Mouse (Mus musculus) heart, postnatal 10 days (tissue): ENCODE data around the gene D5Ertd579e. TPM values are rescaled to one million over a fixed set of nuclear protein-coding genes. Genes with fewer than 3 reads are reported as not detected.

ENCODE experiments used
- DNase-seq, 2 experiments: peaks; one replicate each; pipeline ENCODE4 v3.0.0; 2021
- intact Hi-C: fragments of 180-260 bp; cut with DNase I; formaldehyde crosslinking; loops from one replicate; pipeline ENCODE4 v1.15.1; 2025
- total RNA-seq, 2 experiments: library from RNA; stranded (reverse); gene quantifications; 2 replicates each; pipeline ENCODE4 v1.2.3; 2021

Gene D5Ertd579e
- total RNA-seq, 2 experiments from 2014 or later = 93.6 to 97.2 TPM

- intact Hi-C loops = no loop called here
Measured at GRCm38 (mm10) chr5:36553886-36554285, 141.9 kb downstream of the D5Ertd579e start.

GRCm38 (mm10) chr5:36553056-36553606 lies 142.7 kb downstream of the D5Ertd579e start:
- intact Hi-C loops = no loop called here
- DNase-seq = no peak

More at GRCm38 (mm10) chr5:36553886-36554285, 141.9 kb downstream of the D5Ertd579e start:
- no peak for DNase-seq

GRCm38 (mm10) chr5:36552391-36552790 lies 143.4 kb downstream of the D5Ertd579e start:
- no peak for DNase-seq
- intact Hi-C loops = no loop called here

Other genes with a start within 250 kb of the D5Ertd579e start
- gene Grpel1, start 231.0 kb downstream of the D5Ertd579e start, total RNA-seq = 10 to 100 TPM; 60.6 to 62.4 TPM
- 10 to 100 TPM; 18.3 to 20.1 TPM for gene Tada2b, start 211.7 kb downstream of the D5Ertd579e start, total RNA-seq
- gene Ccdc96, start 211.4 kb downstream of the D5Ertd579e start, total RNA-seq = under 1 TPM; 0.14 to 0.22 TPM
- gene Tbc1d14, start 102.7 kb downstream of the D5Ertd579e start, total RNA-seq = 10 to 100 TPM; 19.4 to 22.8 TPM
- gene Bloc1s4, start 52.6 kb upstream of the D5Ertd579e start, total RNA-seq = 10 to 100 TPM; 12.5 to 14.3 TPM
- gene Mrfap1, start 100.7 kb upstream of the D5Ertd579e start, total RNA-seq = 100 to 1,000 TPM; 300 to 317 TPM
- gene Man2b2, start 134.6 kb upstream of the D5Ertd579e start, total RNA-seq = 10 to 100 TPM; 18.1 to 21.2 TPM
- under 1 TPM; 0.19 to 0.25 TPM for gene Ppp2r2c, start 172.5 kb upstream of the D5Ertd579e start, total RNA-seq